Mouse (Mus musculus) heart, adult 8-10 months (tissue): ENCODE data around the gene Klf5. TPM values are rescaled to one million over a fixed set of nuclear protein-coding genes. Genes with fewer than 3 reads are reported as not detected.

Experiments
- total RNA-seq, 4 experiments: library from RNA; stranded (reverse); gene quantifications; 2 replicates each; pipeline ENCODE4 v1.2.4; 2022

Klf5 gene
- total RNA-seq, 4 experiments from 2014 or later, result 0.50 to 1.1 (median 0.69) TPM

Other genes starting within 250 kb of the Klf5 start
- gene Pibf1, start 199.3 kb upstream of the Klf5 start, total RNA-seq, result 1 to 10 TPM; 6.2 to 7.8 (median 7.3) TPM
- gene Dis3, start 198.9 kb upstream of the Klf5 start, total RNA-seq, result 10 to 100 TPM in 1 of 4 experiments, 1 to 10 TPM in 3; 8.7 to 11.0 (median 9.6) TPM